Mouse (Mus musculus) midbrain, embryonic 14.5 days (tissue): ENCODE results near the gene Vmn2r56. TPM values are rescaled to one million over a fixed set of nuclear protein-coding genes. Genes with fewer than 3 reads are reported as not detected.
"Not testable (repeated sequence)": the region's sequence is repeated elsewhere in the genome, so short reads cannot be mapped to it uniquely, and the experiment has no call there.

Experiments
- ATAC-seq: fragments of 200-750 bp; cut with Nextera tagmentation; 2 replicates; pipeline ENCODE4 v1.8.0; 2017; ENCODE audit warnings: moderate number of reproducible peaks, moderate library complexity; ENCODE audit not compliant: low FRiP score, low TSS enrichment
- DNase-seq: peaks from one replicate; pipeline ENCODE4 v3.0.0-alpha.2; 2015
- H3K27ac ChIP-seq: fragments of 300-500 bp; sonication (generic); replicated peaks from 2 replicates; pipeline ENCODE4 v1.5.1; 2014; ENCODE audit warnings: mild to moderate bottlenecking, low read depth, low read length, moderate library complexity
- H3K27me3 ChIP-seq: fragments of 300-500 bp; sonication (generic); 2 replicates; pipeline ENCODE4 v1.6.1; 2014; ENCODE audit warnings: low read length, control low read depth, mixed read lengths; ENCODE audit not compliant: control insufficient read depth, insufficient read depth
- H3K36me3 ChIP-seq: fragments of 300-500 bp; sonication (generic); 2 replicates; pipeline ENCODE4 v1.6.1; 2014; ENCODE audit warnings: low read length, control low read depth; ENCODE audit not compliant: control insufficient read depth, insufficient read depth
- H3K4me1 ChIP-seq: fragments of 300-500 bp; sonication (generic); 2 replicates; pipeline ENCODE4 v1.6.1; 2014; ENCODE audit warnings: mild to moderate bottlenecking, antibody characterized with exemption, low read length, control low read depth; ENCODE audit not compliant: control insufficient read depth, insufficient read depth
- H3K4me2 ChIP-seq: fragments of 300-500 bp; sonication (generic); 2 replicates; pipeline ENCODE4 v1.6.1; 2014; ENCODE audit warnings: mild to moderate bottlenecking, low read length, moderate library complexity
- H3K4me3 ChIP-seq: fragments of 300-500 bp; sonication (generic); replicated peaks from 2 replicates; pipeline ENCODE4 v1.5.1; 2014; ENCODE audit warnings: low read depth, low read length
- H3K9ac ChIP-seq: fragments of 300-500 bp; sonication (generic); replicated peaks from 2 replicates; pipeline ENCODE4 v1.6.1; 2014; ENCODE audit warnings: mild to moderate bottlenecking, low read length, moderate library complexity
- H3K9me3 ChIP-seq: fragments of 300-500 bp; sonication (generic); 2 replicates; pipeline ENCODE4 v1.6.1; 2016; ENCODE audit warnings: low read length, control low read depth, mixed read lengths; ENCODE audit not compliant: control insufficient read depth
- WGBS: fragments of 180-500 bp; shearing (Covaris S2); extraction: QIAGEN DNeasy Blood & Tissue Kit; methylation state at CpG from one replicate; pipeline ENCODE4 v1.1.7; 2014; 5-methylcytosine and 5-hydroxymethylcytosine counted together
- polyA plus RNA-seq: library from polyadenylated mRNA; unstranded; fragments of >200 nt; fragmentation: Nextera tagmentation; extraction: Ambion mirVana; gene quantifications from 2 replicates; pipeline ENCODE4 v1.2.1, GENCODE M21; 2014

Gene Vmn2r56
- not detected in 2 replicates for polyA plus RNA-seq

DNA sequence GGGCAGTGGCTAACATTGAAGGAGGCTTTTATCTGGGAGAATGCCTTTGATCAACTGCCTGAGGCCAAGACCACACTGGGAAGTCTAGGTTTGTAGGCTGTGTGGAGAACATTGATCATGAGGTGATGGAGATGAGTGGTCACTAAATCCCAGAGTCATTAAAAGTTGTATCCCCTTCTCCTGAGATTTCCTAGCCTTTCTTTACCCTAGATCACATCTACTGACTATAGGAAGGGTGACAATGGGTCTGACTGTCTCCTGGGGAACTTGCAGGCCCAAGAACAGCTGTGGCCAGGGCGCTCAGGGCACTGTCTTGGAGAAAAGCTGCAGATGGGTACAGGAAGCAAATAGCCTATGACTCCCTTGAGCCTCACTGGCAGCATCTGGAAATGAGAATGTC lies at the start of gene Vmn2r56:
Gene Vmn2r56, minus strand, starts transcription at position 101 of the 400 bp plus-strand sequence.
- Histone ChIP-seq H3K27me3 (no peaks in the 10 kb centered on the region), H3K9me3 (0 out of 2 replicates have a peak, but pooled peaks cover 3% of the 10 kb centered on the region), H3K4me2 (no peak within 1 kb of the TSS), H3K9ac (no peak within 1 kb of the TSS), H3K4me3 (no peak within 1 kb of the TSS), H3K27ac (no peak within 1 kb of the TSS), H3K4me1 (no peaks in the 10 kb centered on the region), H3K36me3 (no peaks in the 10 kb centered on the region)
- no peak for DNase-seq
- ATAC-seq = no peak
- WGBS = 47% methylated on average over 1 of the region's 1 CpGs

DNA sequence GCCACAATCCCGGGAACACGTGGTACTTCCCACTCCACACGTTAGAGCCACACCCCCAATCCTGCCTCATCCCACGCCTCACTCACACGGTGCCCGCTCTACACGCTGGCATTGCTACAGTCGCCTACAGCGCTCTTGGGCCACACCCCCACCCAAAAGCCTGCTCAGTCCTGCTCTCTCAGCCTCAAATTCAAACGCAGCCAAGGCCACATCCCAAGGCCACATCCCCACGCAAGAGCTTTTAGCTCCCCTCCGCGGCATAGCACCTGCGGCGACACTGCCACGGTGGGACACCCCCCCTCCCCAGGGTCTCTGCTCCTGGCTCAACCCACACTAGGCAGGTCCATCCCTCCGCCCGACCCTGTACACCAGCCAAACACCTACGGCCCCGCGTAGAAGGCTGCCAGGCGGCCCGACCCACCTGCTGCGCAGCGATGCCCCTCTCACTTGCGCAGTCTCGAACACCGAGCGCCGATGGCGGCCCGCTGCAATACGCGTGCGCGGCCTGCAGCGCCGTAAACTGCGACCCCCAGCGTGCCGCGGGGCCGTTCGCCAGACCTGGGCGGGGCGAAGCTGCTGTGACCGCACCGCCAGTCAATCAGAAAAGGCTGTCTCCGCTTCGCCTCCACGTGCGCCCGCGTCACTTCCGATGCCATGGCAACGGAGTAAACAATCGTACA lies 45.5 kb upstream of the Vmn2r56 start:
- Histone ChIP-seq H3K9ac (peak overlapping the region; percentile 77), H3K9me3 (no peaks in the 10 kb centered on the region), H3K36me3 (peaks cover 2% of the 10 kb centered on the region), H3K4me1 (0 out of 2 replicates have a peak, but pooled peaks cover 6% of the 10 kb centered on the region), H3K27me3 (no peaks in the 10 kb centered on the region), H3K4me2 (peak overlapping the region; percentile 93), H3K4me3 (peak overlapping the region; percentile 70), H3K27ac (peak overlapping the region; percentile 55; the same call in 1 of the 2 replicates)
- peak; percentile 96 for ATAC-seq
- under 1% methylated on average over 57 of the region's 57 CpGs for WGBS
- peak; percentile 96 for DNase-seq

DNA sequence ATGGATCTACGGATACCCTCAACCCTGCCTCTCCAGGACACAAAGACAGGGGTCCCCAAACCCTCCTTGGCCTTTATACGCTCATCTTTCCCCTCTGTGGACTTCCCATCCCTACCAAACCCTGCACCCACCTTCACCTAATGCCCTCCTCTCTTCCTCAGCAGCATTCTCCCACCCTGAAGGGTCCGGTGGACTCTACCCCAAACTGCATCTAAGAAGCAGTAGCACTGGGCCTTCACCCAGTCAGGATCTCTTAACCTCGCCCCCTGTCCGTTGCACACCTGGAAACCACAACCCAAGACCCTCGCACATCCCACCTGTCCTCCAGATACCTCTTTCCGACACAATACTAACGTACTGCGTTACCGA lies 45.0 kb upstream of the Vmn2r56 start:
- Histone ChIP-seq H3K4me3 (peak overlapping the region; percentile 70), H3K4me2 (peak overlapping the region; percentile 93), H3K4me1 (0 out of 2 replicates have a peak, but pooled peaks cover 6% of the 10 kb centered on the region), H3K27me3 (no peaks in the 10 kb centered on the region), H3K9ac (peak overlapping the region; percentile 77), H3K36me3 (peaks cover 7% of the 10 kb centered on the region), H3K9me3 (no peaks in the 10 kb centered on the region; the same call in 1 of the 2 replicates), H3K27ac (0 out of 2 replicates have a peak overlapping the region, but pooled peaks have one; percentile 20)
- no peak for DNase-seq
- peak; percentile 21; the same call in 1 of the 2 replicates for ATAC-seq
- WGBS = 17% methylated on average over 10 of the region's 10 CpGs

DNA sequence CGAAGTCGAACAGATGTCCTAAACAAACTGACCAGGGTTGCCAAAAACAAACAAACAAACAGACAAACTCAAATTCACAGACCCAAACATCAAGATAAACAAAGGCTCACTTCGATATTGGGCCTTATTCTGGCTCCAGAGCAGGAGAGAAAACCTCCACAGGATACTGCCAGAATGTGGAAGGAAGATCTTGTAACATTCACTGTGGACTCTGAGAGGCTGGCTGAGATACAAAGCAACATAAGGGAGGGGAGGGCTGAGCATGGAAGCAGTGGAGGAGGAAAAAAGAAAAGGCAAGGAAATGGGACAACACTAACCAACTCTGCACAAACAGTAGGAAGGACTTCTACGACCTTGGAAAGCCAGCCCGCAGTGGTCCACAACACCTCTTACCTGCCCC lies 44.3 kb upstream of the Vmn2r56 start:
- Histone ChIP-seq H3K9ac (no peak overlapping the region; the same call in 1 of the 2 replicates), H3K4me1 (0 out of 2 replicates have a peak, but pooled peaks cover 6% of the 10 kb centered on the region), H3K4me2 (peak overlapping the region; percentile 93), H3K4me3 (no peak overlapping the region), H3K36me3 (peaks cover 14% of the 10 kb centered on the region), H3K27me3 (no peaks in the 10 kb centered on the region), H3K9me3 (no peaks in the 10 kb centered on the region; the same call in 1 of the 2 replicates), H3K27ac (no peak overlapping the region)
- WGBS = 95% methylated on average over 5 of the region's 5 CpGs
- ATAC-seq = no peak
- DNase-seq = no peak

DNA sequence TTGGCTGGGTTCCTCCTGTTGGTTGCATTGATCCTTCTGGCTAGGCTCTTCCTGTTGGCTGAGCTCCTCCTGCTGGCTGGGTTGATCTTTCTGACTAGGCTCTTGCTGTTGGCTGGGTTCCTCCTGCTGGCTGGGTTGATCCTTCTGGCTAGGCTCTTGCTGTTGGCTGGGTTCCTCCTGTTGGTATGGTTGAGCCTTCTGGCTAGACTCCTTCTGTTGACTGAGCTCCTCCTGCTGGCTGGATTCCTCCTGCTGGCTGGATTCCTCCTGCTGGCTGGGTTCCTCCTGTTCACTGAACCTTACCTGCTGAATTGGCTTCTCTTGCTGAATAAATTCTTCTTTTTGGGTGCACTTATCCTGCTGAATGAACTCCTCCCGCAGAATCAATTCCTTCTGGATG lies 39.8 kb upstream of the Vmn2r56 start:
- DNase-seq (no peak), ATAC-seq (no peak)
- peaks cover 55% of the 10 kb centered on the region for H3K36me3 ChIP-seq

DNA sequence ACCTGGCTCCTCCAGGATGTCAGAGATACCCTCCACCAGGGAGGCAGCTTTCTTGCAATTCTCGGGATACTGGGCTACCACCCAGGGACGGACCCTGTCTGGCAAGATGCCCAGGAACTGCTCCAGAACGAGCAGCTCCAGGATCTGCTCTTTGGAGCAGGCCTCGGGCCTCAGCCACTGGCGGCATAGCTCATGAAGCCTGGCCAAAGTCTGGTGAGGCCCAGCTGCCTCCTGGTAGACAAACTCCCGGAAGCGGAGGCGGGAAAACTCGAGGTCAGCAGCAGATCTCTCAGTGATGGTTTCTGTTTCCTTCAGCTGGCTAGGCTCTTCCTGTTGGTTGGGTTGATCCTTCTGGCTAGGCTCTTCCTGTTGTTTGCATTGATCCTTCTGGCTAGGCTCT lies 39.3 kb upstream of the Vmn2r56 start:
- no peaks in the 10 kb centered on the region for H3K4me1 ChIP-seq
- no peaks in the 10 kb centered on the region; the same call in 1 of the 2 replicates for H3K9me3 ChIP-seq
- 96% methylated on average over 9 of the region's 9 CpGs for WGBS
- no peaks in the 10 kb centered on the region for H3K27me3 ChIP-seq
- no peak overlapping the region for H3K4me2 ChIP-seq
- no peak for ATAC-seq
- DNase-seq = no peak
- H3K4me3 ChIP-seq = no peak overlapping the region
- H3K27ac ChIP-seq = no peak overlapping the region
- no peak overlapping the region for H3K9ac ChIP-seq
- H3K36me3 ChIP-seq = peaks cover 60% of the 10 kb centered on the region

More for the DNA sequence above, 39.8 kb upstream of the Vmn2r56 start:
- Histone ChIP-seq H3K9ac (no peak overlapping the region), H3K4me1 (0 out of 2 replicates have a peak, but pooled peaks cover 3% of the 10 kb centered on the region), H3K27ac (no peak overlapping the region), H3K27me3 (no peaks in the 10 kb centered on the region), H3K9me3 (no peaks in the 10 kb centered on the region; the same call in 1 of the 2 replicates), H3K4me3 (no peak overlapping the region), H3K4me2 (no peak overlapping the region)
- WGBS = 100% methylated on average over 1 of the region's 1 CpGs

DNA sequence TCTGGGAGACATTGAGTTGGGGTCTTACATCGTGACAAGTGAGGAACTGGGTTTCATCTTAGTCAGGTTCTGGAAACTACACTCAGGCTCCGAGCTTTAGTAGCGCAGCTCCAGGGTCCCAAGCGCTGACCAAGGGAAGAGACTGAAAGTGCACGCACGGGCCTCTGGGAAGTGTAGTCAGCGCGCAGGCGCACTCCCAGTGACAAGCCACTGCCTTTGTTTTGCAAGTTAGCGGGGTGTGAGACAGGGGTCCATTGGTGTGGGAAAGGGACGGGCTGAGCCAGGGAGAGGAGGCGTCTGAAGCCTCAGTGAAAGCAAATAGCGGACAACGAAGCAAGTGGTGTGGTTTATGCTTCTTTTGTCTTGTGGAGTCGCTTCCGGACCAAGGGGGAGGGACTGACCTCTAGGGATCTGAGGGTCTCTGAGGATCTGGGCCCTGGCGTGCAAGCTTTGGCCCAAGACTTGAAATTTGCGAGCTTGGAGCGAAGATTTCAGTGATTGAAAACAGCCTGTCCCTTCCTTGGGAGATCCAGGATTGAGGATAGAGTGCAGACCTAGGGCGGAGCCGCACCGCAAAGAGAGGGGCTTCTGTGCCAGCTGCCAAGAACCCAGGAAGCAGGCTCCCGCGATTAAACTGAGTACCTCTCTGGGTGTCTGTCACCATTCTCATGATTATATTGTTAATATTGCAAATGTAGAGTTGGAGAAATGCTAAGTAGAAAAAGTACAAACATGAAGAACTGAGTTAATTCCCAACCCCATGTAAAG lies 14.8 kb upstream of the Vmn2r56 start:
- DNase-seq (peak; percentile 46), ATAC-seq (no peak)
- Histone ChIP-seq H3K36me3 (no peaks in the 10 kb centered on the region), H3K4me1 (no peaks in the 10 kb centered on the region), H3K27ac (0 out of 2 replicates have a peak overlapping the region, but pooled peaks have one; percentile 21), H3K9me3 (peaks cover 3% of the 10 kb centered on the region; the same call in 1 of the 2 replicates), H3K4me2 (peak overlapping the region; percentile 2; the same call in 1 of the 2 replicates), H3K27me3 (no peaks in the 10 kb centered on the region), H3K9ac (no peak overlapping the region), H3K4me3 (no peak overlapping the region)
- WGBS = 70% methylated on average over 24 of the region's 24 CpGs

DNA sequence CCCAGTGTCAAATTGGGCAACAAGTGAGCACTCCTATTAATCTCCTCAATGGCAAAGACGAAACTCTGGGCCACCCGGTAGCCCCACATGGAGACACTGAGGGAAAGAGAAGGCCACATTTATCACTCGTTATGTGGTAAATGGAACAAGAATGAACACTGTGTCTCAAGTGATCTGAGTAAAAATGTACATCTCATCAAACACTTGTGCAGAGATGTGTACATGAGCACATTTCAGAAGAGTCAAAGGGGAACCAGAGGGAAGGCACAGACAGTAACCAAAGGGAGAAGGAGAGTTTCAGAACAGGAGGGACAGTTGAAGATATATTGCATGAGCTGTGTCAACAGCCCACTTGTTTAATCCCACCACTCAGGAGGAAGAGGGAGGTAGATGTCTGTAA lies 49.9 kb downstream of the Vmn2r56 start, which contains the start of gene Vmn2r55:
Gene Vmn2r55, minus strand, starts transcription at position 101 of the 400 bp plus-strand sequence.
- not testable (repeated sequence) for ATAC-seq, H3K9ac ChIP-seq, H3K4me3 ChIP-seq, H3K36me3 ChIP-seq, DNase-seq, H3K9me3 ChIP-seq, H3K27me3 ChIP-seq, H3K4me2 ChIP-seq, H3K4me1 ChIP-seq, H3K27ac ChIP-seq
- WGBS = 90% methylated on average over 3 of the region's 3 CpGs
